Mouse (Mus musculus): ENCODE results near the gene Sp9.

GRCm38 (mm10) chr2:73298841-73299240 is 27.1 kb downstream of the Sp9 start:
- TF ChIP-seq CTCF (IDR thresholded peaks at IDR 0.05; ENCODE audit: low read depth, low read length) (no peak), GATA1 (IDR thresholded peaks at IDR 0.05; ENCODE audit: borderline replicate concordance, low read length) (no peak), POLR2AphosphoS5 (IDR thresholded peaks at IDR 0.05; ENCODE audit: insufficient replicate concordance, low read depth, low read length) (no peak)
